Mouse (Mus musculus): ENCODE measurements at regions not wholly inside any gene's neighbourhood (a gene's known extent, or its start where the extent isn't known, plus 50 kb on each side); places are given as distances from the start of the nearest gene placed in this dataset.
A peak's percentile ranks its signal among the peaks of the same experiment; 100 is the strongest.

DNA sequence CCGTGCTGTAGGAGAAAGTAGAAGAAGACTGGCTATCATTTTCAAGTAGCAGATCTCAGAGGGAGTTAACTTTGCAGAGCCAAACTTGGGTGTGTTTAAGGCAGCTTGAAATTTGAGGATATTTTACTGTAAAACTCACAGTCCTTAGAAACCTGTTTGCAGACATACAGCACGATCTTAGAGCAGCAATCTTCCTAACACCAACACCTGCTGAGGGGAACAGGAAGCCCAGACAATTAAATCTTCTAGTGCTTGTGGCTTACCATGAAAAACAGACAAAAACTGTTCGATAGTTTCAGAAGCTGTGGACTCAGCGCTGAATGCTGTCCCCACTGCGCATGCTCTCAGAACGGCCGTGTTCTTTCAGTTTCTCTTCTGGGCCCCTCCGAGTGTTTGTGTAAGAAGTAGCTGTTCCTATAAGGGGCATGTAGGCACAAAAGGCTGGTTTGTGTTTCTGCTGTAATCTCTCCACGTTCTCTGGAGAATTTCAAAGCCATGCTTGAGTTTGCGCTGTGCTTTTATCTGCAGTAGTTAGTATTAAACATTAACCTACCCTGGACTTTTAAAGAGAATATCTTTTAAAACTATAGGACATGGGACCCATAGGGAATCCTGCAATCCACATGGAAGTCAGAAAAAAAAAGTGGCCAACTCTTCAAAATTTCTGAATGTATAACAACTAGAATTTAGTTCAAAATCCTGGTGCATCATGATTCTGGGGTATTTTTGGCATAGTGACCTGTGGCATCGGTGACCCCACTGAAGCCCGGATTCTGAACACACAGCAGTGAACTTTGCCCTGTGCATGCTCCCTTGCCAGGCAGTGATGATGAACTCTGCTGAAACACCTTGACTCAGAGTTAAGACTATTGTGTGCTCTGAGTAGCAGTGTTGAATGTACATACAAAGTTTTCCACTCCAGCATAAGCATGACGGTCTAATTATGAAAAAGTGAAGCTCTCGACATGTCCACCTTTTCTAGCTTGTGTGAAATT is 584.4 kb downstream of the Etnk1 start:
- no peak for TF ChIP-seq CTCF (IDR thresholded peaks at IDR 0.05)
- DNase-seq (ENCODE audit: low read depth, low spot score) (no peak), ATAC-seq (no peak)
- POLR2A ChIA-PET = no interaction called here
- H3K27me3 ChIP-seq = no peaks in the 10 kb centered on the region
- in situ Hi-C loops (cut with MboI; ENCODE audit: low pct_unique_long_range_greater_than_20kb) = no loop called here
- CTCF ChIA-PET = no interaction called here

DNA sequence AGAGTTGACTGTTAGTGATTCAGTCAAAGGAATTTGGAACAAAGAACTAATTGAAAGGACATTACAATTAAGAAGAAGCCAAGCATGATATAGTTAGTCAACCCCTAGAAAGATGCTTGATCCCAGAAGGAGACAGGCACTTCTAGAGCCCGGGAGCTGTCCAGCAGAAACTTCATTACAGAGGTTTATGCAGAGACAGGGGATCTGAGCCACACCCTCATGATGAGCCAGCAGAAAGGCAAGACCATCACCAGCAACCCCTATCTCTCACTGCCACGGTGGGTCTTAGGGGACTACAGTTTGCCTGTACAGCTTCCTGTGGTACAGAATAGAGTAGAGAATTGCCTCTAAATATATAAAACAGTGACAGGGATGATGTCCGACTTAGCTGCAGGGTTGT is 590.4 kb downstream of the Etnk1 start:
- no peak for ATAC-seq
- no peaks in the 10 kb centered on the region for H3K27me3 ChIP-seq
- POLR2A ChIA-PET = no interaction called here
- no peak for DNase-seq (ENCODE audit: low read depth, low spot score)
- CTCF ChIA-PET = no interaction called here
- in situ Hi-C loops (cut with MboI; ENCODE audit: low pct_unique_long_range_greater_than_20kb) = no loop called here
- TF ChIP-seq CTCF (IDR thresholded peaks at IDR 0.05) = no peak

DNA sequence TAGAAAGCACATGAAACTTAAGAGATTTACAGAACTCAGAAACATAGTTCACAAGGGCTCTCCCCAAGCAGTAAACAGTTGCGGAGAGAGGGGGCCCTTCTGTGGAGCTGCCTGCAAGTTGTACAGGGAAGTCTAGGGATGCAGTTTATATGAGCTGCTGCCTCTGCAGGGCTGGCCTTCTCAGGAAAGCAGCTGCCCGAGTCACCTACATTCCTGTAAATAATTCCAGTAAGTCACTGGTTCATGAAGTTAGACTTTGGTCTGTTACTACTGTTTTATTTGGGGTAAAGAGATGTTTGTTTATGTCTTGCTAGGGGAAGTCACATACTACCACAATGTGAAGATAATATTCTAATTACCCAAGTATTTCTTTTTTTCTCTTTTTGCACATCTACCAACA is 601.1 kb downstream of the Etnk1 start:
- TF ChIP-seq CTCF (IDR thresholded peaks at IDR 0.05) = no peak
- ATAC-seq (peak; percentile 77), DNase-seq (ENCODE audit: low read depth, low spot score) (no peak)
- no peaks in the 10 kb centered on the region for H3K27me3 ChIP-seq
- ChIA-PET POLR2A (no interaction called here), CTCF (no interaction called here)
- in situ Hi-C loops (cut with MboI; ENCODE audit: low pct_unique_long_range_greater_than_20kb) = no loop called here
